Mouse (Mus musculus) T-helper 1 cell (primary cell): ENCODE measurements at regions not wholly inside any gene's neighbourhood (a gene's known extent, or its start where the extent isn't known, plus 50 kb on each side); places are given as distances from the start of the nearest gene placed in this dataset.

Experiments
- in situ Hi-C: fragments of 300-600 bp; cut with MboI, MseI; formaldehyde crosslinking; loops from one replicate; pipeline ENCODE4 v1.15.1; 2025; ENCODE audit warnings: high pct_unique_total_duplicates

- in situ Hi-C loops: no loop called here
These were observed 179.7 kb upstream of the Casp1 start for GRCm38 (mm10) chr9:5118584-5118983.

GRCm38 (mm10) chr9:5121144-5121821, 177.0 kb upstream of the Casp1 start:
- in situ Hi-C loops: no loop called here

- in situ Hi-C loops: no loop called here
These were observed 171.5 kb upstream of the Casp1 start for GRCm38 (mm10) chr9:5126821-5127220.

GRCm38 (mm10) chr9:5132386-5132785, 165.9 kb upstream of the Casp1 start:
- in situ Hi-C loops: loop anchor here (10.0 kb wide), 1 partner anchor 988 kb away; no protein-coding TSS in a partner anchor

GRCm38 (mm10) chr9:5146604-5147003, 151.7 kb upstream of the Casp1 start:
- in situ Hi-C loops: no loop called here
